Mouse (Mus musculus): ENCODE data around the gene Fbn1. TPM values are rescaled to one million over a fixed set of nuclear protein-coding genes. Genes with fewer than 3 reads are reported as not detected.

The Fbn1 gene
- polyA plus RNA-seq, 1 experiment: 0.99 TPM

- no peak for TF ChIP-seq POLR2A (IDR thresholded peaks at IDR 0.05; ENCODE audit: borderline replicate concordance, low read depth, low read length)
- TF ChIP-seq CTCF (IDR thresholded peaks at IDR 0.05; ENCODE audit: low read depth, low read length): no peak
- H3K27ac ChIP-seq (ENCODE audit: insufficient read depth, low read depth, low read length): no peak overlapping the region
- no peaks in the 10 kb centered on the region for H3K4me1 ChIP-seq (ENCODE audit: control insufficient read depth, insufficient read depth, low read length)
- no peak overlapping the region for H3K4me3 ChIP-seq (ENCODE audit: insufficient read depth, low read length)
Observed at GRCm38 (mm10) chr2:125309710-125310109, 198.1 kb downstream of the Fbn1 start.

DNA sequence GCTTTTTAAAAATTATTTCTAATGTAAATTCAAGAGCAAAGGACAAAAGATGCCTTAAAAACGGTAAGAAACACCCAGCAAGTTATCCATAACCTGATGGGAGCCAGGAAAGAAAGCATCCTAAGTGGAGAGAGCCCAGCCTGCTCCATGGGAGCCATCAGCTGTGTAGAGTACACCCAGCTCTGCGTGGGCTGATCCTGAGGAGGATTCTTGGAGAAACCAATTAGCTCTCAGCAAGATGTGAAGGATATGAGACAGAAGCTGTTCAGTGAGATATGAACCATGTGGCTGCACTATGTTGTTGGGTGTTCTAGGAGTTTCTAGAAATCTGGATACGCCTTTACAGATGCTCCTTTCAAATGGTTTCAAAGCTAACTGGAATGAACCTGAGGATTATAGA is 202.1 kb downstream of the Fbn1 start:
- Histone ChIP-seq H3K4me1 (ENCODE audit: control insufficient read depth, insufficient read depth, low read length) (no peaks in the 10 kb centered on the region), H3K27ac (ENCODE audit: insufficient read depth, low read depth, low read length) (no peak overlapping the region), H3K4me3 (ENCODE audit: insufficient read depth, low read length) (no peak overlapping the region)
- no peak for TF ChIP-seq POLR2A (IDR thresholded peaks at IDR 0.05; ENCODE audit: borderline replicate concordance, low read depth, low read length)
- no peak for TF ChIP-seq CTCF (IDR thresholded peaks at IDR 0.05; ENCODE audit: low read depth, low read length)

GRCm38 (mm10) chr2:125304746-125305145 is 203.0 kb downstream of the Fbn1 start:
- TF ChIP-seq POLR2A (IDR thresholded peaks at IDR 0.05; ENCODE audit: borderline replicate concordance, low read depth, low read length) (no peak), CTCF (IDR thresholded peaks at IDR 0.05; ENCODE audit: low read depth, low read length) (no peak)
- no peaks in the 10 kb centered on the region for H3K4me1 ChIP-seq (ENCODE audit: control insufficient read depth, insufficient read depth, low read length)
- no peak overlapping the region for H3K4me3 ChIP-seq (ENCODE audit: insufficient read depth, low read length)
- no peak overlapping the region for H3K27ac ChIP-seq (ENCODE audit: insufficient read depth, low read depth, low read length)

GRCm38 (mm10) chr2:125303764-125304384 is 203.9 kb downstream of the Fbn1 start:
- no peaks in the 10 kb centered on the region for H3K4me1 ChIP-seq (ENCODE audit: control insufficient read depth, insufficient read depth, low read length)
- TF ChIP-seq CTCF (IDR thresholded peaks at IDR 0.05; ENCODE audit: low read depth, low read length) (no peak), POLR2A (IDR thresholded peaks at IDR 0.05; ENCODE audit: borderline replicate concordance, low read depth, low read length) (no peak)
- H3K27ac ChIP-seq (ENCODE audit: insufficient read depth, low read depth, low read length): no peak overlapping the region
- H3K4me3 ChIP-seq (ENCODE audit: insufficient read depth, low read length): no peak overlapping the region

- no peaks in the 10 kb centered on the region for H3K4me1 ChIP-seq (ENCODE audit: control insufficient read depth, insufficient read depth, low read length)
- TF ChIP-seq CTCF (IDR thresholded peaks at IDR 0.05; ENCODE audit: low read depth, low read length) (no peak), POLR2A (IDR thresholded peaks at IDR 0.05; ENCODE audit: borderline replicate concordance, low read depth, low read length) (no peak)
- no peak overlapping the region for H3K27ac ChIP-seq (ENCODE audit: insufficient read depth, low read depth, low read length)
- H3K4me3 ChIP-seq (ENCODE audit: insufficient read depth, low read length): no peak overlapping the region
Observed at GRCm38 (mm10) chr2:125302625-125302924, 205.2 kb downstream of the Fbn1 start.

- TF ChIP-seq POLR2A (IDR thresholded peaks at IDR 0.05; ENCODE audit: borderline replicate concordance, low read depth, low read length) (no peak), CTCF (IDR thresholded peaks at IDR 0.05; ENCODE audit: low read depth, low read length) (no peak)
- Histone ChIP-seq H3K27ac (ENCODE audit: insufficient read depth, low read depth, low read length) (no peak overlapping the region), H3K4me3 (ENCODE audit: insufficient read depth, low read length) (no peak overlapping the region), H3K4me1 (ENCODE audit: control insufficient read depth, insufficient read depth, low read length) (no peaks in the 10 kb centered on the region)
Observed at GRCm38 (mm10) chr2:125301877-125302624, 205.7 kb downstream of the Fbn1 start.

GRCm38 (mm10) chr2:125298841-125299240 is 209.0 kb downstream of the Fbn1 start:
- TF ChIP-seq POLR2A (IDR thresholded peaks at IDR 0.05; ENCODE audit: borderline replicate concordance, low read depth, low read length) (no peak), CTCF (IDR thresholded peaks at IDR 0.05; ENCODE audit: low read depth, low read length) (no peak)
- no peak overlapping the region for H3K27ac ChIP-seq (ENCODE audit: insufficient read depth, low read depth, low read length)
- H3K4me1 ChIP-seq (ENCODE audit: control insufficient read depth, insufficient read depth, low read length): no peaks in the 10 kb centered on the region
- H3K4me3 ChIP-seq (ENCODE audit: insufficient read depth, low read length): no peak overlapping the region

DNA sequence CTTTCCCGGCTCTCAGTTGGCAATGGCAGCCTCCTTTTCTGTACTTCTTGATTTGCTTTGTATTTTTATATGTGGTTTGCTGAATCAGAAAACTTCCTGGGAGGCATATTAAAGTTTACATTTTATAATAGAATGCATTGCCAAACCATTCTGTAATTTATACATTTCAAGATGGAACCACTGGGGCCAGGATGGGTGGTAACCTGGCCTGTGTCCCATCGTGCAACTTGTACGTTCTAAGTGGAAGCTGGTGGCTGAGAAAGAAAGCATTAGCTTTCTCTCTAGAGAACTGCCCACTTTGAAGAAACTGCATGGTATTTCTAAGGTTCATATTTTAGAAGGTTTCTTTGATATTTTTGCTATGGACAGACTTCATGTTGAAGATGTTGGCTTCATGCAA is 212.3 kb downstream of the Fbn1 start:
- TF ChIP-seq CTCF (IDR thresholded peaks at IDR 0.05; ENCODE audit: low read depth, low read length): no peak
- no peak for TF ChIP-seq POLR2A (IDR thresholded peaks at IDR 0.05; ENCODE audit: borderline replicate concordance, low read depth, low read length)
- no peak overlapping the region for H3K27ac ChIP-seq (ENCODE audit: insufficient read depth, low read depth, low read length)
- no peak overlapping the region for H3K4me3 ChIP-seq (ENCODE audit: insufficient read depth, low read length)
- H3K4me1 ChIP-seq (ENCODE audit: control insufficient read depth, insufficient read depth, low read length): no peaks in the 10 kb centered on the region

DNA sequence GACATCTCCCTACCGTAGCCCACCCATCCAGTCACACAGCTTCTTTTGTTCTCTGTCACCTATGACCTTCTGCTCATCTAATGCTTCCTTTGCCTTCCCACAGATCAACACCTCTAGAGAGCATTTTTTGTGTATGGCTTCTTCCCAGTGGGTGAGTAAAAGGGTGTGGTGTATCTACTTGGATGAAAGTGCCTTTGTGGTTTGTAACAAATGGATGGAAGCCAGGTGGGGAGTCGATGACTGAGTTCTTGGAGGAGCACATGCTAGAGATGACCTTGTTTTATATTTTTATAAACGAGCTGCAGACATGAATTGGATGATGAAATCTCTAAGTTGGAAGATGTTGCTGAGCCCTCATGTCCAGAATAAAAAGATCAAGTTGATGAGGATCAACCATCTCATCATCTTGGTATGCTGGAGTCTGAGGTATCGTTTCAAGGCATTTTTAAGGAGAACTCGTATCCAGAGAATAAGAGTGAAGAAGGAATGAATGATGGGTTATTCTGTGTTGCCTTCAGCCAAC is 213.8 kb downstream of the Fbn1 start:
- H3K4me3 ChIP-seq (ENCODE audit: insufficient read depth, low read length): no peak overlapping the region
- H3K27ac ChIP-seq (ENCODE audit: insufficient read depth, low read depth, low read length): no peak overlapping the region
- no peak for TF ChIP-seq CTCF (IDR thresholded peaks at IDR 0.05; ENCODE audit: low read depth, low read length)
- no peak for TF ChIP-seq POLR2A (IDR thresholded peaks at IDR 0.05; ENCODE audit: borderline replicate concordance, low read depth, low read length)
- H3K4me1 ChIP-seq (ENCODE audit: control insufficient read depth, insufficient read depth, low read length): no peaks in the 10 kb centered on the region

DNA sequence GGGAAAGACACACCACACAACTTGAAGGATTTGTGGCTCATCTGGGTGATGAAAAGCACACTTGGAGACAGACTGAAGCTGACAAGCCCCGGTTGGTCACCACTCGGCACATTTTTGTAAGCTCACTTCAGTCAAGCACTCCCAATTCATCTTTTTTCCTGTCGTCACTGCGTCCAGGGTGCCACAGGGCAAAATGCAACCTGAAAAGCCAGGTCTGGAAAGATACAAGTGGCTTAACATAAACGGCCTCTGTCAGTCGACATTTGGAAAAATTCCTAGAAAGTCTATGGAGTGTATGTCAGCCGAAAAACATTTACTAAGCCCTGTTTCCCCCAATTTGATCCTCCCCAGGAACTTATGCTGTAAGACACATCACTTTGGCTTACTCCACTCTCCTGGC is 215.2 kb downstream of the Fbn1 start:
- TF ChIP-seq CTCF (IDR thresholded peaks at IDR 0.05; ENCODE audit: low read depth, low read length) (no peak), POLR2A (IDR thresholded peaks at IDR 0.05; ENCODE audit: borderline replicate concordance, low read depth, low read length) (no peak)
- H3K4me3 ChIP-seq (ENCODE audit: insufficient read depth, low read length): no peak overlapping the region
- H3K27ac ChIP-seq (ENCODE audit: insufficient read depth, low read depth, low read length): no peak overlapping the region
- no peaks in the 10 kb centered on the region for H3K4me1 ChIP-seq (ENCODE audit: control insufficient read depth, insufficient read depth, low read length)

Measured in bone marrow macrophage, adult 2 months (primary cell).